ENCODE assay signal across 22 mouse cellular contexts in genomic region chr6:148906958-148907357, GRCm38 (mm10). TPM values are rescaled to one million over a fixed set of nuclear protein-coding genes. Genes with fewer than 3 reads are reported as not detected.
DNase-seq lines count a peak whose midpoint lies in the region; ATAC-seq and TF ChIP-seq lines count a peak whose summit lies in the region.
"Had no signal": no experiment of that assay in that cellular context is flagged by ENCODE, and none has a peak within 500 bp of the region (broad histone marks: within the 10 kb centered on the region; RNA-seq: fewer than 3 reads in every experiment).

No protein-coding gene starts in this region.

- peak; percentile 40 for ATAC-seq in liver, embryonic 14.5 days (ENCODE audit: insufficient read depth)
- ATAC-seq: CD4-positive, CD25-positive, alpha-beta regulatory T cell, adult 4 months; forebrain, embryonic 14.5 days; forebrain, postnatal 0 days had no signal

- H3K4me1 ChIP-seq in liver, embryonic 14.5 days (replicated peaks; ENCODE audit: control insufficient read depth in 2 of 2, insufficient read depth in 2 of 2, low read length in 1 of 2), result 0 out of 4 replicates have a peak, but pooled peaks cover 0 to 3% of the 10 kb centered on the region in 2 experiments
- H3K4me1 ChIP-seq: embryonic facial prominence, embryonic 12.5 days; embryonic facial prominence, embryonic 15.5 days; hindbrain, embryonic 12.5 days; hindbrain, embryonic 15.5 days had no signal

- peak; percentile 34 for DNase-seq in c-Kit-positive CD71-positive TER-119-negative erythroid progenitor cells, embryonic 14.5 days (ENCODE audit: low read depth)
- peak; percentile 18 for DNase-seq in c-Kit-positive CD71-positive TER-119-positive erythroid progenitor cells, embryonic 14.5 days (ENCODE audit: low spot score)
- DNase-seq in liver, embryonic 14.5 days (ENCODE audit: low read depth in 3 of 3, low spot score in 3 of 3), result peak in 1 of 3 experiments; percentile 20
- no peak for DNase-seq in layer of hippocampus, postnatal 14 days (ENCODE audit: low spot score in 2 of 2)
- no peak for DNase-seq in adrenal gland, adult 8-10 months
- no peak for DNase-seq in testis, postnatal 10 days (ENCODE audit: low spot score)
- DNase-seq: adrenal gland, adult 2 months; adrenal gland, postnatal 36 days; cerebellum, adult 2 months; cerebellum, adult 9-11 months; cerebellum, postnatal 25 days; forebrain, postnatal 0 days; gastrocnemius, adult 2 months; gastrocnemius, postnatal 14 days; heart, adult 11 months had no signal

- no peaks in the 10 kb centered on the region for H3K36me3 ChIP-seq in liver, embryonic 14.5 days (replicated peaks; ENCODE audit: control insufficient read depth, insufficient read depth, low read depth)
- H3K36me3 ChIP-seq: embryonic facial prominence, embryonic 12.5 days; embryonic facial prominence, embryonic 15.5 days; hindbrain, embryonic 12.5 days; hindbrain, embryonic 15.5 days had no signal

- no peak overlapping the region for H3K4me3 ChIP-seq in liver, embryonic 14.5 days (ENCODE audit: insufficient read depth in 1 of 2, low read depth in 2 of 2, low read length in 2 of 2)
- H3K4me3 ChIP-seq: embryonic facial prominence, embryonic 12.5 days; embryonic facial prominence, embryonic 15.5 days; gastrocnemius, adult 2 months; hindbrain, embryonic 12.5 days; hindbrain, embryonic 15.5 days had no signal

- H3K27ac ChIP-seq in liver, embryonic 14.5 days, result no peak overlapping the region
- H3K27ac ChIP-seq: embryonic facial prominence, embryonic 12.5 days; embryonic facial prominence, embryonic 15.5 days; gastrocnemius, adult 2 months; hindbrain, embryonic 12.5 days; hindbrain, embryonic 15.5 days had no signal

- H3K27me3 ChIP-seq in liver, embryonic 14.5 days (ENCODE audit: control insufficient read depth, insufficient read depth, low read length), result no peaks in the 10 kb centered on the region
- H3K27me3 ChIP-seq: embryonic facial prominence, embryonic 12.5 days; embryonic facial prominence, embryonic 15.5 days; hindbrain, embryonic 12.5 days; hindbrain, embryonic 15.5 days had no signal

- no peak for TF ChIP-seq EP300 in liver, embryonic 14.5 days (IDR thresholded peaks at IDR 0.05; ENCODE audit: low read depth)

- WGBS in liver, embryonic 14.5 days (ENCODE audit: insufficient replicate concordance), result 43% methylated on average over 9 of the region's 9 CpGs

- no peaks in the 10 kb centered on the region for H3K9me3 ChIP-seq in liver, embryonic 14.5 days (ENCODE audit: control insufficient read depth, low read length)
- H3K9me3 ChIP-seq: embryonic facial prominence, embryonic 12.5 days; embryonic facial prominence, embryonic 15.5 days; hindbrain, embryonic 12.5 days; hindbrain, embryonic 15.5 days had no signal

- no peak overlapping the region for H3K4me2 ChIP-seq in liver, embryonic 14.5 days (ENCODE audit: low read depth)
- H3K4me2 ChIP-seq: embryonic facial prominence, embryonic 12.5 days; embryonic facial prominence, embryonic 15.5 days; heart, embryonic 11.5 days; hindbrain, embryonic 12.5 days; hindbrain, embryonic 15.5 days had no signal

- H3K9ac ChIP-seq in liver, embryonic 14.5 days (replicated peaks), result no peak overlapping the region
- H3K9ac ChIP-seq: embryonic facial prominence, embryonic 12.5 days; embryonic facial prominence, embryonic 15.5 days; forebrain, postnatal 0 days; hindbrain, embryonic 12.5 days; hindbrain, embryonic 15.5 days had no signal

- no peak for TF ChIP-seq CTCF in liver, embryonic 14.5 days (IDR thresholded peaks at IDR 0.05; ENCODE audit: low read depth)

RNA-seq across cellular contexts. Expression of gene Caprin2, which starts 10.9 kb away (rescaled TPM):
- 6.4 and 8.0 TPM in 2 replicates for polyA plus RNA-seq in liver, embryonic 14.5 days (2012; rRNA removed)
- polyA plus RNA-seq in liver, embryonic 14.5 days (2014; fragmentation: Nextera tagmentation; extraction: Ambion mirVana), result 3.1 and 4.5 TPM in 2 replicates
- 10 to 100 TPM in 1 of 2 experiments, 1 to 10 TPM in 1; 7.7 to 11.2 TPM for total RNA-seq in layer of hippocampus, postnatal 14 days (2021)
- 10 to 100 TPM; 14.3 to 23.6 (median 16.8) TPM for total RNA-seq in adrenal gland, adult 8-10 months (2022)

RNA-seq across cellular contexts. Expression of gene Sinhcaf, which starts 39.3 kb away (rescaled TPM):
- 5.1 and 7.5 TPM in 2 replicates for polyA plus RNA-seq in liver, embryonic 14.5 days (2012; rRNA removed)
- polyA plus RNA-seq in liver, embryonic 14.5 days (2014; fragmentation: Nextera tagmentation; extraction: Ambion mirVana), result 15.1 and 16.6 TPM in 2 replicates
- 1 to 10 TPM; 5.9 to 9.6 TPM for total RNA-seq in layer of hippocampus, postnatal 14 days (2021)
- total RNA-seq in adrenal gland, adult 8-10 months (2022), result 10 to 100 TPM; 15.5 to 50.0 (median 31.4) TPM

Comparison
In these comparisons a context has a peak if more than half of its experiments do, and no peak if none do; other contexts are left out.
1. DNase-seq: peak in c-Kit-positive CD71-positive TER-119-negative erythroid progenitor cells, embryonic 14.5 days (single experiment) and c-Kit-positive CD71-positive TER-119-positive erythroid progenitor cells, embryonic 14.5 days (single experiment); none in layer of hippocampus, postnatal 14 days (0 of 2), adrenal gland, adult 8-10 months (single experiment) and testis, postnatal 10 days (single experiment).